Mouse (Mus musculus): Measurements from ENCODE around the gene Abr.

The Abr gene

DNA sequence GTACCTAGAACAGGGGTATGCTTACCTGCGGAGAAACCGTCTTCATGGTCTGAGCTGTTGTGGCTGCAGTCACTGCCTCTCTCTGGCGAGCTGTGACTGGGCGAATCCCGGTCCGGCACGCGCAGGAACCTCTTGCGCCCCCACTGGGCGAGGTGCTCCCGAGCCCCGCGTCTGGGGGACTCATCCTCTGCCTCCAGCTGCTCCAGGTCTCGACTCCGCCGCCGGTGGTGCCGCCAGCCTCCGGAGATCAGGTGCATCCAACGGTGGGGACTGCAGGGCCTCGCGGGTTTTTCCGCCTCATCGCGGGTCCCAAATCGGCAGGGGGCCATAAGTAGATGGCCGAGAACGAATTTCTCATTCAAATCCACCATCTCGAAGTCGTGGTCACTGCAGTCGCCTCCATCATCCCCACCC, at the start of gene Abr:
Abr (minus strand) TSS at position 163 of the 414 bp plus-strand sequence.
- peak; percentile 5 to 18 for DNase-seq

DNA sequence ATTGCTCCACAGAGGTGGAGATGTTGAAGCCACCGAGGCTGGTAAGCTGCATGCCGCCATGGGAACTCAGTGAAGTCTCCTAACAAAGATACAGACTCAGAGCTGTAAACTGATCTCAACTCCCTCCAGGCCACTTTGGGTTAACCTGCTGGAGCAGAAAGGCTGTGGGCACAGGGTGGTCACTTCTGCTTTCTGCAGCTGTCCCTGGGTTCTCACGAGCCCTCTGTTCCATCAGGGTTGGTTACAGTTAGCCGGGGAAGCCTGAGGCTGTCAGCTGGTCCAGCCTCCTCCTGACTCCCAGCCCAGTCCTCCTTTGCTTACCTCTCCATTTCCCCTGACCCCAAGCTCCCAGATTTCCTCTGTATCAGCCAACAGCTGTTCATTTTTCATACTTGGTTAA, 45.7 kb upstream of the Abr start:
- DNase-seq = no peak

DNA sequence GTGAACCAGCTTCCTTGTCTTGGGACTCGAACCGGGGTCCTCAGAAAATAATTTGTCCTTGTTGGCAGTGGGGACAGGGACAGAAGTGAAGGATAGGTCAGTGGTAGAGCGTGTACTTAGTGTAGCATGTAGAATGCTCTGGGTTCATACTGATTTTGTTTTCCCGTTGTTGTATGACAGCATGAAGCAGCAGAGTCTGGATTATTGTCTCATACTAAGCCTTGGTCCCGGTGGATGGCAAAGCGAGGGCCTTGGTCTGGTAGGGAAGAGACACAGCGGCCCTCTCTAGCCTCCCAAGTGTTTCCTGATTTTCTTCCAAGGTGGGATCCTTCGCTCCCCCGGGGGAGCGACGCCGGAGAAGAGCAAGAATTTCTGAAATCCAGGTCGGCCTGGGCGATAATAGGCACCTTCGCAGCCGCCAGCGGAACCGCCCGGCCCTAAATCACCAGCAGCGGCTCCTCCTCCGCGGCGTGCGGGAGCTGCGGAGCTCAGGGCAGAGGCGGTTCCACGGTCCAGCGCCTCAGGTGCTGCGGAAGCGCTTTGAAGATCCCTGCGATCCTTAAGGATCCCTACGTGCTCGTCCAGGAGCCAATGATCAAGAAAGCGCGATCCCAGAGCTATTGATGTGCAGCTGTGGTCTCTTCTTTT, 44.0 kb upstream of the Abr start:
- no peak for DNase-seq

DNA sequence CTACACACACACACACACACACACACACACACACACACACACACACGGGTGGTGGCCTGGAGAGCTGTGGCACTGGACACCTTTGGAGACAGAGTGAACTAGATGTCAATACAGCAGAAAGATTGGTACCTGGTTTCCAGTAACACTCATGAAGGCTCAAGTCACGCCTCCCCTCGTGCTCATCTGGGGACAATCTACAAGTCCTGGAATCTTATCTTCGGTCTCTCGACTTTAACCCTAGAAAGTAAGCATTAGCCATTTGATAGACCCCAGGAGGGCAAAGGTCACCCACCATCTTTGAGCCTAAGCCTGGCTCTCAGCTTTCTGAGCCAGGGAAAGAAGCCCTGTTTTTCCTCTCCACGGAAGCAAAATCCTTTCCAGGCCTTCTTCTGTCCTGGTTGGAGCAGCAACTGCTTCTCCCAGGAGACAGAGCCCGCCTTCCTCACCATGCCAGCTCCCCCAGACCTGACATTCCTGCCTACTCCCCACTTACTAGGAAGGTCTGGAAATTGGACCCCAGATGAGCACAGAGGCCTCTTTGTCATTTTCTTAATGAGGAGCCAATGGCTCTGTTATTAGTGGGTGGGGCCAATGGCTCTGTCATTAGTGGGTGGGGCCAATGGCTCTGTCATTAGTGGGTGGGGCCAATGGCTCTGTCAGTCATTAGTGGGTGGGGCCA, 39.8 kb upstream of the Abr start:
- no peak for DNase-seq

DNA sequence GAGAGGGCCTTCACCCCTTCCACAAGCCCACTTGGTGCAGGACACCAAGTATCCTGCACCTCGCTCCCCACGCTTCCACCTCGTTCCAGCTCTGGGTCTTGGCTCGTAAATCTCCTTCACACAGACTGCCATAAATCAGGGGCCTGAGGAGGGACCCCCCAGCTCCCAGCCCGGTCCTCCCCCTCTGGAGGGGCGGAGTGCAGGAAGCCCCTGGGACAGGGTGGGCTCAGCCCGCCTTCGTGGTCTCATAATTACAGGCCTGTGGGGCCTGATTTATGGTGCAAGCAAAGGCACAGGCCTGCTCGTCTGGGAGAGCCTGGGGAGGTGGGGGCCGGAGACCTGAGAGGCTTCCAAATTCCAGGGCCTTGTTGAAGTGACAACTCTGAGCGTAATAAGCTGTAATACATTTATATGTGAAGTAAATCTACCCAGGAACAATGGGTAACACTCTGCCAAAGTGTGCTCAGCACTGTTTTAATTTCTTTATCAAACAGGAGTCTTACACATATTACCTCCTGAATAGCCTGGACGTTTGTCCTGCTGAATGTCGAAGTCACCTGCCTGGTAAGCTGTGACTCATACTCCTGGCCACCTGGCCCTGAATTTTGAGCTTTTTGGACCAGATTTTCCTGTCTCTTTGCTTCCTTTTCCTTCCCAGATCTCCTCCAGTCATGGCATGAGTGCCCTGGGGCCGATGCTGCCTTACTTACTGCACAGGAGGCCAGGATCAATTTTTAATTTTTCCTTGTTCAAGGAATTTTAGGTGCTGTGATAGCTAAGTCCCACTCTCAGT, 37.2 kb upstream of the Abr start:
- DNase-seq = no peak

DNA sequence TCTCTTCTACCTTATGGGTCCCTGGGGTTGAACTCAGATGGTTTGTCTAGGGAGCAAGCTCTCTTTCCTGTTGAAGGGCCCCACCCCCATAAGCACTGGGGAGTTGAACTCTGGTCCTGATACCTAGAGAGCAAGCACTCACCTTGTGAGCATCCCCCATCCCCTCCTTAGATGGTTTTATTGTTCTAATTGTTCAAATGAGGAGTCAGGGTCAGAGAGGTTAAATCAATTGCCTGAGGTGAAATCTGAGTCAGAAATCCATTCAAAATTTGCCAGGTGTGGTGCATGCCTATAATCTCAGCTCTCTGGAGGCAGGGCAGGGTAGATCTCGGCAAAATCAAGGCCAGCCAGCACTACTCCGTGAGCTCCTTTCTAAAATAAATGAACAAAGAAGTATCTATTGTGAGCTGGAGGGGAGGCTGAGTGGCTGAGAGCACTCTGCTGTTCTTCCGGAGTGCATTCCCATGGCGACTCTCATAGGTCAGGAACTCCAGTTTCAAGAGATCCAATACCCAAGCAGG, 35.4 kb upstream of the Abr start:
- DNase-seq = no peak

DNA sequence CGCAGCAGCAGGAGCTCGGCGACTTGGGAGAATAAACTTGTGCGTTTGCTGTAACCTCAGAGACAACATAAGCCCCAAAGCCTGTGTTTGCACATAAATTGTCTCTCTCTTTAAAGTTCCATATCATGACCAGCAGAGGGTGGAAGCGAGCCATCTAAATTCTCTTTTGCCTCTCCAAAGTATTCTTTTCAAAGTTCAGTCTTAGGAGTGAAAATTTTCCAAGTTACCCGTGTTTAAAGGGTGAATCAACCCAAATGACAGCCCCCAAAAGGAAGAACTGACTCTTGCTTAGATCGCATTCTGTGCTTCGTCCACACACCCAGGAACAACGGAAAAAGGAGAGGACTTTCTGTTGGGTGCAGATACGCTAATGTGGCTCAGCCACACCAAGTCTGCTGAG, 33.0 kb upstream of the Abr start:
- DNase-seq = peak in 1 of 2 experiments; percentile 22

DNA sequence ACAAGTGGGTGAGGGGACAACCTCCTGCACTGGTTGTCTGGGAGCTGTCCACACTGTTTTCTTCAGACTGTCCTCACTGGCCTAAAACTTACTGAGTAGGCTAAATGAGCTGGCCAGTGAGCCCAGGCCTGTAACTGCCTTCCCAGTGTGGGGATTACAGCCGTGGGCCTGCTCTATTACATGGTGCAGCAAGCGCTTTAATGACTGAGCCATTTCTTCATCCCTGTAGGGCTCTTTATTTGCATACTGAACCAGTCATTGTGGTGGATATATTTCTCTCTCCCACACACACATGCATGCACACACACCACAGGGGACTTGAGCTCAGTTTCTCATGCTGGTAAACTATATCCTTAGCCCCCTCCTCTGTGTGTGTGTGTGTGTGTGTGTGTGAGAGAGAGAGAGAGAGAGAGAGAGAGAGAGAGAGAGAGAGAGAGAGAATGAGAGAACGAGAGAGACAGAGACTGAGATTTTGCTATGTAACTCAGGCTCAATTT, 30.8 kb upstream of the Abr start:
- DNase-seq = no peak

DNA sequence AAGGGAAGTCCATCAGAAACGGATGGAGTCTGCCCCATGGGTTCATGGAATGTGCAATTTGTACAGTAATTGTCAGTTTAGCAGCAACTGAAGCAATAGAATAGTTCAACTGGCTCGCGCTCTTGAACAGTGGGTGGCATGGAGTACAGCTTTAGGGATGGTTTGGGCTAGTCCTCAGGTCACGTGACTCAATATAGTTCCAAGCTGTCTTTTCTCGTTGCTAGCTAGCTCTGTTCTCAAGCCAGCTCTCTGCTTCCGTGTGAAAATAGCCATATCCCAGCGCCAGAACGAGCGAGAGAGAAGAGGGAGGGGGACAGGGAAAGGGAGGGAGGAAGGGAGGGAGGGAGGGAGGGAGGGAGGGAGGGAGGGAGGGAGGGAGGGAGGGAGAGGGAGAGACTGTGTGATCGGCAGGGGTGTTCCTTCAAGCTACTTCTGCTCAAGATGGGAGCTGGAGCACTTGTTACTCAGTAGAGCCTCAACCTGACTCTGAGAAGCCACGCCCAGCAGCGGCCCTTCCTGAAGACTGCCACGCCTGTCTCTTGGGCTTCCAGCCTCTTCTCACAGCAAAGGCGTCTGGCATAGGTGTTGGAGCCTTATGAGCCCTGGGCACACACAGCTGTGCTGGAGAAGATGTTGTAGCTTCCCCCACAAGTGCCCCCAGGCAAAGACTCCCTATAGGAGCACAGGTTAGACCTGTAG, 28.9 kb upstream of the Abr start:
- no peak for DNase-seq

DNA sequence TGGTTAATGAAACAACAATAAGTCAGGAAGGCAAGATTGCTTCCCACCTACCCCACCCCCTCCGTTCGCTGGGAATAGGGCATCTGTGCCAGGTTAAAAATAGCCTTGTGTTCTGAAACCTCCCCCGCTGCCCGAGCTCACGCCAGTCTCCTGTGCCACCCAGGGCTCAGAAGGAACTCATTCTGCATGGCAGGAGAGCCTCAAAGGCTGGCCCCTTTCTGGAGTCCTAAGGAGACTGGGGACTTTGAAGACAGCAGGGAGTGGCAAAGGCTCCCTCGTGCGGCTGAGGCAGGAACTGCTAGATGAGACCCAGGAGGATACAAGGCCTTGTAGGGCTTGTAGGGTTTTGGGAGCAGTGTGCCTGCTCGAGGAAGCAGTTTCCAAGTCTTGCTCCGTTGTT, 25.4 kb upstream of the Abr start:
- DNase-seq = peak; percentile 31 to 67

DNA sequence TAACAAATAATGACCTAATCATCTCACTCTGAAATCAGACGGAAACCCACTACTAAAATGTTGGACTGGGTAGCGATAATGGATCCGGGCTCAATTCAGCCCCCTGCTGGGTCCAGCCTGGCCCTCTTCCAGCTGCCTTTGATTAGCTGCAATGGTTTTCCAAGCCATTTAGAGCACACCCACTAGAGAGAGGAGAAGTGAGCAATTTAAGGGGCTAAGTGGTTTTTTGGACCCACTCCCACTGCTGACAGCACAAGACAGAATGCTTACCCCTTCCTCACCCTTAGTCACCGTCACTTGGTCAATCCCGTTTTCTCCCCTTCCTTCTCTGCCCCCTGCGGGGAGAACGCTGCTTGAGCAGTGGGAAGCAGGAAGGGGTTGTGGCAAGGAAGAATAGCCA, 24.9 kb upstream of the Abr start:
- DNase-seq = no peak

DNA sequence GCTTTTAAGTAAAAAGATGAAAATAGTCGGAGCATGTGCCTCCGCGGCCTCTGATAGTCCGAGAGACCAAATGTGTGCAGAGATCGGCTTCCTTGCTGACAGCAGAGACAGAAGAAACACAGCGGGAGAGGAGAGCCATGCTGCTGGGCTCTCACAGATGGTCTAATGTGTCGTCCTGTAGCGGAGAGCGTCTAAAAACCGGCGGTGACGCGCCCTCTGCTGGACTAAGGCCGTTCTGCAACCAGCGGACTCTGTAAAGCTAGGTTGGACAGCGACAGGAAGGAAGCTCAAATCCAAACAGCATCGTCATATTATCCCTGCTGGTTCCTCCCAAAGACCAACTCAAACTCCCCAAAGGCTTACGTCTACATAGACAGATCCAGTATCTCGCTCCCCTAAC, 23.8 kb upstream of the Abr start:
- peak; percentile 59 to 88 for DNase-seq

DNA sequence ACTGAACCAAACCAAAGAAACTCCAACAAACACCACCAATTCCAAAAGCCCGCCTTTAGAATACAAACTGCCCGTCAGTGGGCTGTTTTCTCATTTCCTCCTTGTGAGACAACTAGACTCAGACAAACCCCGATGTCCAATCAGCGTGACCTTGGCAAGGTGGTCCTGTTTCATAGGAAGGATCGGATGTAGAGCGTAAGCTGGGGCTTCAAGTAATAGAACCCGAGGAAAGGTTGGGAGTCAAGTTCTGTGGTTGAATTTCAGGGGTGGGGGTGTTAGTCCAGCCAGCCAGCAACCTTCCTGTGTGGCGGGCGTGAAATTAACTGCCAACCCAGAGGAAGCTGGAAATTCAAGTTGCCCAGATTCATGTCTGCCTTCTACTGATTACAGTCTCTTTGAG, 22.9 kb upstream of the Abr start:
- DNase-seq = no peak

DNA sequence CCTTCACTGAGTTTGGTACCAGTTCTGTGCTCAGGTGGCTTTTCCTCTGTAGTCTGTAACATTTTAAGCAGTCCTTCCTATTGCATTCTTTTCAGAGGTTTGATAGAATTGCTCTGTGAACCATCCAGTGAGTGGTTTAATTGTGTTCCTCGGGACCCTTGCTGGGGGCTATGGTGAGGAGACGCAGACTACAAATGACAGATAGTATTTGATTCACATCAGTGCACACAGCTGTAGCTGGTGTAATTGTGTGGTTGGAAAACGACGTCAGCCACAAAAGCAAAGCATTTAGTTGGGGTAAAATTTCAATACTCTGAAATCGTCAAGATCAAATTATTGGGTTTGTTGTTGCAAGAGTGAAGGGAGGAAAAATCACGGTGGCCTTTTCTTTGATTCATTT, 22.1 kb upstream of the Abr start:
- no peak for DNase-seq

DNA sequence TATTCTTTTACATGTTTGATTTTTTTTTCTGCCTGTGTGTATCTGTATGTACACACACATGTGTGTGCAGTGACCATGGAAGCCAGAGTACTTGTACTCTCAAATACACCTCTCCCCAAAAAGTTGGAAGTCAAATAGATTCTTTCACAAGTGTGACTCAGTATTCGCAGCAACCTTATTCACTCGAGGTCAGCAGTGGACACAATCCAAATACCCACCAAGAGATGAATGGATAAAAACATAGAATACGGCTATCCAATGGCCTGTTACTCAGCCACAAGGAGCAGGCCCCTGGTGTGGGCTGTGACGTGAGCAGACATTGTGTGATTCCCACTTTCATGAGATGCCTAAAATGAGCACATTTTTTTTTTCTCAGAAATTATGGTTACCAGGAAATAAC, 18.1 kb upstream of the Abr start:
- no peak for DNase-seq

DNA sequence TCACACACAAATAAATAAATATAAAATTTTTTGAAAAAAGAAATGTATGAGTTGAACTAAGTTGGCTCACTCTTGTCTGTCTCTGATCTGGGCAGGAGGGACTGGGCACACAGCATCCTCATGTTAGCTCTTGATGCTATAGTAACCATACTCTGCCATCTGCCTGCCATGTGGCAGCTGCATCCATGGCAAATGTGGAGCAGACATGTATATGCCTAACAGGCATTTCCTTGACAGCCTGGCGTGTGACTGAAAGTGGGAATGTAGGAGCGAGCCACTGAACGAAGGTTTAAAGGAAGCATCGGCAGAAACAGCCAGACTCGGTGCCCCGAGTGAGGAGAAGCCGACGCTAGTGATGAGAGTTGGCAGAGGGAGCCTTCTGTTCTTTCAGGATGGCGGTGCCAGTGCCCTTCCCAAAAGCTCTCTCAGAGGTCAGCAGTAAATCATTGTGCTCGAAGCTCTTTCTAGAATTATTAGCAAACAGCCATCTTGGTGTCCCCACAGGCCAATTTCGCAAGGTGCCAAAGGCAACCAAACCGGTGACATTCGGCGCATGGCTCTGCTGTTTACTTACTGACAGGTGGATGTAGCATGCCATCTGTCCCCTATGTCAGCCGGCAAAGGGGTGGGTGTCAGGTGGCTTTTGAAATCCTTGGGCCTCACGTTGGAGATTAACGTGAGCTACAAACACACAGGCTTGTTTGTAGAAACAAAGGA, 17.3 kb upstream of the Abr start:
- DNase-seq = no peak

DNA sequence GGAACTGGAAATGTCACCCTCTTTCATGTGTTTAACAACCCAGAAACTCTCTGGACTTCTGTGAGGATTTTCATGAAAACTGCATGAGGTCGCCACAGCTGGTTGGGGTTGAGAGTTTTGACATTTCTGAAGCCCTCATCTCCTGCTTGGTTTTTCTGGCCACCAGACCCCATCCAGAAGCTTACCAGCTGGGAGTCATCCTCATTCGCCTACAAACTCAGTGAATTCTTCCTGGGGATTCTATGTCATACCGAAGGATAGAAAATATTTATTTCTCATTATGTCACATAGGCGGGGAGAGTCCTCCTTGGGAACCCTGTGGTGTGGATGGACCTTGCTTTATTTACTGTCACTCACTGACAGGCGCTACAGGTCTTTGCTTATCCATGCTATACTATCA, 8.4 kb upstream of the Abr start:
- DNase-seq = no peak

DNA sequence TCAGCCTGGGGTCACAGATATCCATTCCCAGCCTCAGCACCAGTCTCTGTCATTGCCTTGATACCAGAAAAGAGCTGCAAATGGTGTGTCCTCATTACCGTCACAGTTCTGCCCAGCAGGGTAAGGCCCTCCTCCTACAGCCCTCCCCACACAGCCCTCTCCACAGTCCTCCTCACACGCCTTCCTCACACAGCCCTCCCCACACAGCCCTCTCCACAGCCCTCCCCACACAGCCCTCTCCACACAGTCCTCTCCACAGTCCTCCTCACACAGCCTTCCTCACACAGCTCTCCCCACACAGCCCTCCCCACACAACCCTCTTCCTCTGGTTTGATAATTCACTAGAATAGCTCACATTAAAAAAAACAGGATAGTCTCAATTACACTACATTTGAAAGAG, 7.9 kb upstream of the Abr start:
- no peak for DNase-seq

DNA sequence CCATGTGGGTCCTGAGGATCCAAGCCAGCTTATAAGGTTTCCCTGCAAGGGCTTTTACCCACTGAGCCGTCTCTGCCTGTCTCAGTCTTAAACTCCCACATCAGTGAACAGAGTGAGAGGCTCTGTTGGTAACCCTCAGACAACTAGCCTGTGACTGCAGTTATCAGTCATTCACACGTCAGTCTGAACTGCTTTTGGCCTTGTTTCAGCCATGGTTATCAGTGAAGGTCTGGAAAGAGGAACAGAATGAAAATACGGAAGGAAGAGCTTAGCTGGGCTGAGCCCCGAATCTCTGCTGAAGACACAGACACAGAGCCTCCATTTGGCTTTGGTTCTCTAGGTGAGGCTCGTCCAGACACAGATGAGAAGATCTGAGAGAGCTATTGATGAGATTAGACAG, 6.5 kb upstream of the Abr start:
- DNase-seq = no peak

DNA sequence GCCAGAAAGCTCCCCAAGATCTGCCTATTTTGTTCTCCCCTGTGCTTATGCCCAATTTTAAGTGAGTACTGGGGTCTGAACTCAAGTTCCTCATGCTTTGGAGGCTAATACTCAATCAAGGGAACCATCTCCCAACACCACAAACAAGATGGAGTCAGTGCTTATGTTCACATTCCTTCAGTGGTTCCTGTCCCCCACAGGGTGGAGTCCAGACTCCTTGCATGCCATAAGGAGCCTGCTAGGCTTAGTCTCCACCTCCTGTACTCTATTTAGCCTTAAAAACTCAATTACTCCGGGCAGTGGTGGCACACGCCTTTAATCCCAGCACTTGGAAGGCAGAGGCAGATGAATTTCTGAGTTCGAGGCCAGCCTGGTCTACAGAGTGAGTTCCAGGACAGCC, 2.8 kb upstream of the Abr start:
- no peak for DNase-seq

DNA sequence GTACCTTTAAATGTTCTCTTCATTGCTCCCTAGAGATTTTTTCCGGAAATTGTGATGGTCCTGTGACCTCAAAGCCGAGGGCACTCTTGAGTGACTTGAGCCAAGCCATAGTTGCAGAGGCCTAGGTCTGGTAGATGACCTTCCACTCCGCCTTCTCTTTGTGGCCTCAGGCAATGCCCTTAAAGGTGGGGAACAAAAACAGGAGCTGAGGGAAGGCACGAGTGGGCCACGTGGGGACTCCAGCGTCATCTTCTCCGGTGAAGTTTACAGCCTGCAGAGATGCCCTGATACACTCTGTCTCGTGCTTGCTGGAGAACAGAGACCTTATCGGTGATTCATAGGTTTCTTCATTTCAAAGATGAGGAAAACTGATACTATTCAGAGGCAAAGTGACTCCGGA, 2.0 kb upstream of the Abr start:
- DNase-seq = no peak

DNA sequence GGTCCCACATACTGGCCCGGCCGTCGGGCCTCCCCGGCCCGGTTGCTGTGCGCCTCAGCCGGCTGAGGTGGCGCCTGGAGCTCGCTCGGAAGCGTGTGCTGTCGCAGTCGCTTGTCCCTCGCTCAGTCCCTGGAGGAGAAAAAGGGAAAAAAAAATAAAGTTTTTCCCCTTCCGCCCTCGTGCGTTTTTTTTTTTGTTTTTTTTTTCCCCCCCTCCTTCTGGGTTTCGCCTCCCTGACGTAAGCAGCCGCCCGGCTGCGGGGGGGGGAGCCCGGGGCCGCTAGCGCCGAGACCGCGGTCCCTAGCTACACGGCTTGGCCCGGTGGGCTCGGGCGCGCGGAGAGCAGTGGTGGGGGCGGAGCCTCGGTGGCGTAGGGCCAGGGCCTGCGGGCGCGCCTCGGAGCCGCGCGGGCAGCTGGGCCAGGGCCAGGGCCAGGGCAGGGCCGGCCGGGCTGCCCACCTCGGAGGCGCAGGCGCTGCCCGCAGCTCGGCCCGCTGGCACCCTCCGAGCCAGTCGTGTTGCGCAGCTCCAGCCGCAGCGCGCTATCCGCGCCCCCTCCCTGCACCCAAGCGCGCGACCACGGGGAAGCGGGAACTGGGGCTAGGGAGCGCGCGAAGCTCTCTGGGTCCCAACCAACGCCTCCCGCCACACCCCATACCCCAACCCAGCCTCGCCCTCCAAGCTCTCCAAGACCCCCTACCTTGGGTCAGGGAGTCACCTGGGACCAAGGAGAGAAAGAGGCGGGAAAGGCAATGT, 1.3 kb upstream of the Abr start:
- DNase-seq = peak; percentile 17 to 19

Measured in spleen, adult 18-20 months (tissue).